Mouse (Mus musculus) hindbrain, embryonic 13.5 days (tissue): ENCODE data around the gene Psmb2. TPM values are rescaled to one million over a fixed set of nuclear protein-coding genes. Genes with fewer than 3 reads are reported as not detected.
A peak's percentile ranks its signal among the peaks of the same experiment; 100 is the strongest.

ENCODE experiments used
- ATAC-seq: fragments of 200-750 bp; cut with Nextera tagmentation; 2 replicates; pipeline ENCODE4 v1.8.0; 2017; ENCODE audit warnings: moderate TSS enrichment; ENCODE audit not compliant: low FRiP score
- H3K27ac ChIP-seq: fragments of 300-500 bp; sonication (generic); 2 replicates; pipeline ENCODE4 v1.5.1; 2015; ENCODE audit warnings: inconsistent platforms, mild to moderate bottlenecking, moderate library complexity
- H3K27me3 ChIP-seq: fragments of 300-500 bp; sonication (generic); 2 replicates; pipeline ENCODE4 v1.6.1; 2015; ENCODE audit warnings: mild to moderate bottlenecking, inconsistent platforms
- H3K36me3 ChIP-seq: fragments of 300-500 bp; sonication (generic); 2 replicates; pipeline ENCODE4 v1.6.1; 2015; ENCODE audit warnings: mild to moderate bottlenecking, inconsistent platforms
- H3K4me1 ChIP-seq: fragments of 300-500 bp; sonication (generic); replicated peaks from 2 replicates; pipeline ENCODE4 v1.6.1; 2015; ENCODE audit warnings: inconsistent platforms
- H3K4me2 ChIP-seq: fragments of 300-500 bp; sonication (generic); 2 replicates; pipeline ENCODE4 v1.6.1; 2015; ENCODE audit warnings: inconsistent platforms, mild to moderate bottlenecking, moderate library complexity
- H3K4me3 ChIP-seq: fragments of 300-500 bp; sonication (generic); 2 replicates; pipeline ENCODE4 v1.5.1; 2015; ENCODE audit warnings: mild to moderate bottlenecking, inconsistent platforms
- H3K9ac ChIP-seq: fragments of 300-500 bp; sonication (generic); 2 replicates; pipeline ENCODE4 v1.6.1; 2015; ENCODE audit warnings: mild to moderate bottlenecking, inconsistent platforms
- H3K9me3 ChIP-seq: fragments of 300-500 bp; sonication (generic); 2 replicates; pipeline ENCODE4 v1.6.1; 2016; ENCODE audit warnings: inconsistent platforms
- WGBS: fragments of 180-500 bp; shearing (Covaris S2); methylation state at CpG from one replicate; pipeline ENCODE4 v1.1.7; 2015; 5-methylcytosine and 5-hydroxymethylcytosine counted together
- polyA plus RNA-seq: library from polyadenylated mRNA; unstranded; fragments of >200 nt; fragmentation: Nextera tagmentation; extraction: Ambion mirVana; gene quantifications from 2 replicates; pipeline ENCODE4 v1.2.1, GENCODE M21; 2015

Gene Psmb2
- polyA plus RNA-seq, 1 experiment from 2014 or later = 445 TPM

GRCm38 (mm10) chr4:126655356-126655755 lies 22.1 kb upstream of the Psmb2 start:
- H3K27ac ChIP-seq = no peak overlapping the region
- no peaks in the 10 kb centered on the region for H3K36me3 ChIP-seq
- peaks cover 46% of the 10 kb centered on the region for H3K27me3 ChIP-seq
- no peaks in the 10 kb centered on the region for H3K9me3 ChIP-seq
- 15% methylated on average over 9 of the region's 9 CpGs for WGBS
- no peak overlapping the region for H3K4me3 ChIP-seq
- H3K4me2 ChIP-seq = no peak overlapping the region
- H3K9ac ChIP-seq = no peak overlapping the region
- ATAC-seq = no peak
- H3K4me1 ChIP-seq = no peaks in the 10 kb centered on the region

GRCm38 (mm10) chr4:126661249-126661648 lies 16.2 kb upstream of the Psmb2 start:
- Histone ChIP-seq H3K9me3 (no peaks in the 10 kb centered on the region), H3K27ac (no peak overlapping the region), H3K4me2 (no peak overlapping the region), H3K4me1 (peaks cover 3% of the 10 kb centered on the region; the same call in 1 of the 2 replicates), H3K9ac (no peak overlapping the region), H3K36me3 (no peaks in the 10 kb centered on the region), H3K4me3 (no peak overlapping the region), H3K27me3 (peaks cover 32% of the 10 kb centered on the region)
- WGBS = 67% methylated on average over 7 of the region's 7 CpGs
- ATAC-seq = no peak

GRCm38 (mm10) chr4:126667075-126667474 lies 10.4 kb upstream of the Psmb2 start:
- H3K4me1 ChIP-seq = no peaks in the 10 kb centered on the region; the same call in 1 of the 2 replicates
- H3K27ac ChIP-seq = no peak overlapping the region
- no peak overlapping the region for H3K4me3 ChIP-seq
- no peak for ATAC-seq
- no peak overlapping the region for H3K4me2 ChIP-seq
- H3K9me3 ChIP-seq = no peaks in the 10 kb centered on the region
- H3K36me3 ChIP-seq = no peaks in the 10 kb centered on the region
- H3K9ac ChIP-seq = no peak overlapping the region
- 93% methylated on average over 2 of the region's 2 CpGs for WGBS
- 0 out of 2 replicates have a peak, but pooled peaks cover 3% of the 10 kb centered on the region for H3K27me3 ChIP-seq

GRCm38 (mm10) chr4:126682298-126682697 lies 4.9 kb downstream of the Psmb2 start:
- Histone ChIP-seq H3K36me3 (peaks cover 30% of the 10 kb centered on the region), H3K9ac (no peak overlapping the region), H3K4me1 (peaks cover 25% of the 10 kb centered on the region), H3K4me3 (no peak overlapping the region), H3K9me3 (no peaks in the 10 kb centered on the region), H3K27me3 (no peaks in the 10 kb centered on the region), H3K27ac (no peak overlapping the region), H3K4me2 (no peak overlapping the region)
- WGBS = 88% methylated on average over 5 of the region's 5 CpGs
- ATAC-seq = no peak

GRCm38 (mm10) chr4:126683084-126683483 lies 5.7 kb downstream of the Psmb2 start:
- H3K9ac ChIP-seq = no peak overlapping the region
- no peak overlapping the region for H3K4me3 ChIP-seq
- no peak for ATAC-seq
- no peak overlapping the region for H3K27ac ChIP-seq
- H3K27me3 ChIP-seq = no peaks in the 10 kb centered on the region
- H3K36me3 ChIP-seq = peaks cover 36% of the 10 kb centered on the region
- H3K9me3 ChIP-seq = no peaks in the 10 kb centered on the region
- peaks cover 22% of the 10 kb centered on the region for H3K4me1 ChIP-seq
- WGBS = 73% methylated on average over 3 of the region's 3 CpGs
- no peak overlapping the region for H3K4me2 ChIP-seq

- H3K4me3 ChIP-seq = no peak overlapping the region
- H3K4me2 ChIP-seq = no peak overlapping the region
- H3K36me3 ChIP-seq = peaks cover 45% of the 10 kb centered on the region
- H3K9ac ChIP-seq = no peak overlapping the region
- H3K27ac ChIP-seq = no peak overlapping the region
- ATAC-seq = no peak
- no peaks in the 10 kb centered on the region for H3K9me3 ChIP-seq
- 95% methylated on average over 2 of the region's 2 CpGs for WGBS
- H3K27me3 ChIP-seq = no peaks in the 10 kb centered on the region
- no peaks in the 10 kb centered on the region for H3K4me1 ChIP-seq
Observed at GRCm38 (mm10) chr4:126689457-126689856, 12.0 kb downstream of the Psmb2 start.

- WGBS = 81% methylated on average over 5 of the region's 5 CpGs
- no peak overlapping the region for H3K4me2 ChIP-seq
- no peaks in the 10 kb centered on the region for H3K27me3 ChIP-seq
- H3K4me1 ChIP-seq = no peaks in the 10 kb centered on the region
- ATAC-seq = no peak
- H3K27ac ChIP-seq = no peak overlapping the region
- H3K36me3 ChIP-seq = peaks cover 18% of the 10 kb centered on the region
- H3K9ac ChIP-seq = no peak overlapping the region
- no peaks in the 10 kb centered on the region for H3K9me3 ChIP-seq
- H3K4me3 ChIP-seq = no peak overlapping the region
Observed at GRCm38 (mm10) chr4:126693021-126693420, 15.6 kb downstream of the Psmb2 start.

- ATAC-seq = no peak
- H3K36me3 ChIP-seq = peaks cover 20% of the 10 kb centered on the region
- WGBS = 93% methylated on average over 4 of the region's 4 CpGs
Observed at GRCm38 (mm10) chr4:126696908-126697307, 19.5 kb downstream of the Psmb2 start.

GRCm38 (mm10) chr4:126706630-126707438 lies 29.4 kb downstream of the Psmb2 start:
- WGBS = 30% methylated on average over 12 of the region's 12 CpGs
- Histone ChIP-seq H3K4me3 (no peak overlapping the region), H3K27me3 (peaks cover 5% of the 10 kb centered on the region; the same call in 1 of the 2 replicates), H3K4me1 (peaks cover 21% of the 10 kb centered on the region), H3K27ac (peak overlapping the region; percentile 46; the same call in 1 of the 2 replicates), H3K4me2 (no peak overlapping the region), H3K36me3 (peaks cover 71% of the 10 kb centered on the region), H3K9me3 (no peaks in the 10 kb centered on the region), H3K9ac (peak overlapping the region; percentile 31; the same call in 1 of the 2 replicates)
- ATAC-seq = peak; percentile 59

More at GRCm38 (mm10) chr4:126696908-126697307, 19.5 kb downstream of the Psmb2 start:
- Histone ChIP-seq H3K9ac (no peak overlapping the region), H3K4me3 (no peak overlapping the region), H3K4me1 (no peaks in the 10 kb centered on the region), H3K27me3 (no peaks in the 10 kb centered on the region), H3K27ac (no peak overlapping the region), H3K9me3 (no peaks in the 10 kb centered on the region), H3K4me2 (no peak overlapping the region)

- H3K4me1 ChIP-seq = peaks cover 21% of the 10 kb centered on the region
- H3K27me3 ChIP-seq = peaks cover 5% of the 10 kb centered on the region; the same call in 1 of the 2 replicates
- H3K9me3 ChIP-seq = no peaks in the 10 kb centered on the region
- H3K36me3 ChIP-seq = peaks cover 71% of the 10 kb centered on the region
- WGBS = 37% methylated on average over 5 of the region's 5 CpGs
- no peak overlapping the region for H3K4me2 ChIP-seq
- no peak overlapping the region for H3K4me3 ChIP-seq
- ATAC-seq = no peak
- H3K27ac ChIP-seq = peak overlapping the region; percentile 46; the same call in 1 of the 2 replicates
- peak overlapping the region; percentile 31; the same call in 1 of the 2 replicates for H3K9ac ChIP-seq
Observed at GRCm38 (mm10) chr4:126707439-126707826, 30.0 kb downstream of the Psmb2 start.

- H3K9me3 ChIP-seq = no peaks in the 10 kb centered on the region
- H3K27ac ChIP-seq = no peak overlapping the region
- H3K4me2 ChIP-seq = peak overlapping the region; percentile 17
- no peak for ATAC-seq
- H3K9ac ChIP-seq = no peak overlapping the region
- H3K4me3 ChIP-seq = peak overlapping the region; percentile 16
- H3K36me3 ChIP-seq = no peaks in the 10 kb centered on the region
- peaks cover 84% of the 10 kb centered on the region for H3K27me3 ChIP-seq
- peaks cover 31% of the 10 kb centered on the region for H3K4me1 ChIP-seq
- 2% methylated on average over 18 of the region's 18 CpGs for WGBS
Observed at GRCm38 (mm10) chr4:126732111-126732510, 54.7 kb downstream of the Psmb2 start.

- Histone ChIP-seq H3K27me3 (peaks cover 91% of the 10 kb centered on the region), H3K9me3 (no peaks in the 10 kb centered on the region), H3K4me3 (peak overlapping the region; percentile 16), H3K4me1 (peaks cover 31% of the 10 kb centered on the region), H3K27ac (no peak overlapping the region), H3K4me2 (peak overlapping the region; percentile 17), H3K9ac (no peak overlapping the region), H3K36me3 (no peaks in the 10 kb centered on the region)
- no peak for ATAC-seq
- WGBS = 5% methylated on average over 26 of the region's 26 CpGs
Observed at GRCm38 (mm10) chr4:126732531-126733380, 55.3 kb downstream of the Psmb2 start.
